Mouse (Mus musculus): ENCODE data around the gene Tmem63b. TPM values are rescaled to one million over a fixed set of nuclear protein-coding genes. Genes with fewer than 3 reads are reported as not detected.

Tmem63b gene
- polyA plus RNA-seq, 1 experiment = 112 TPM

- Histone ChIP-seq H3K4me1 (ENCODE audit: control insufficient read depth, insufficient read depth, low read length) (peaks cover 5% of the 10 kb centered on the region), H3K27me3 (ENCODE audit: control insufficient read depth, insufficient read depth, low read length, poor library complexity, severe bottlenecking) (no peaks in the 10 kb centered on the region), H3K27ac (ENCODE audit: insufficient read depth, low read length) (peak overlapping the region; percentile 89), H3K9me3 (replicated peaks; ENCODE audit: control insufficient read depth, insufficient read depth, low read length, poor library complexity, severe bottlenecking) (no peaks in the 10 kb centered on the region), H3K36me3 (ENCODE audit: control insufficient read depth, insufficient read depth, low read length, poor library complexity, severe bottlenecking) (no peaks in the 10 kb centered on the region), H3K9ac (ENCODE audit: low read depth, poor library complexity, severe bottlenecking) (peak overlapping the region; percentile 40), H3K4me3 (ENCODE audit: low read depth, low read length) (peak overlapping the region; percentile 54)
- TF ChIP-seq POLR2A (IDR thresholded peaks at IDR 0.05; ENCODE audit: insufficient read depth, low read length) (no peak), CTCF (IDR thresholded peaks at IDR 0.05; ENCODE audit: low read depth, low read length) (no peak), EP300 (IDR thresholded peaks at IDR 0.05; ENCODE audit: insufficient read depth, low read depth, low read length) (no peak)
Measured at GRCm38 (mm10) chr17:45619386-45620256, 67.1 kb downstream of the Tmem63b start.

DNA sequence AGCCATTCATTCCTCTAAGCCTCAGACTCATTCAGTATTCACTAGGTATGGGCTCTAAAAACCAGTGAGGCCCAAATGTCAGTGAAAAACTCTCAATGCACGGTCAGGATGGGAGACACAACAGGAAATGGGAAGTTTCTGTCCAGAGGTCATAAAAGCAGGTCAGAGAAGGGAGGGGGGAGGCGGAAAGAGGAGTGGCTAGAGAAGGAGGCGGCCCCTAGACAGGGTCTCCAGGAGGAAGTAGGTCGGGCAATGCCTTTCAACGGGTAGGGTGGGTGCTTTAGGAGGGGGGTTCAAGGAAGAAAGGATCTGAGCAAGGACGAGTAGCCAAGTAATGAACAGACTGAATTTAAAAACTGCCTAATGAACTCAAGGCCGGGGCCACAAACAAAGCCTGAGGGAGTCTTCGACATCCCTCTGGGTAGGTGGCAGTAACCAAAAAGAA is 67.7 kb downstream of the Tmem63b start:
- Histone ChIP-seq H3K9ac (ENCODE audit: low read depth, poor library complexity, severe bottlenecking) (peak overlapping the region; percentile 40), H3K27ac (ENCODE audit: insufficient read depth, low read length) (peak overlapping the region; percentile 89), H3K9me3 (replicated peaks; ENCODE audit: control insufficient read depth, insufficient read depth, low read length, poor library complexity, severe bottlenecking) (no peaks in the 10 kb centered on the region), H3K4me1 (ENCODE audit: control insufficient read depth, insufficient read depth, low read length) (peaks cover 5% of the 10 kb centered on the region), H3K36me3 (ENCODE audit: control insufficient read depth, insufficient read depth, low read length, poor library complexity, severe bottlenecking) (no peaks in the 10 kb centered on the region), H3K27me3 (ENCODE audit: control insufficient read depth, insufficient read depth, low read length, poor library complexity, severe bottlenecking) (no peaks in the 10 kb centered on the region), H3K4me3 (ENCODE audit: low read depth, low read length) (peak overlapping the region; percentile 54)
- no peak for TF ChIP-seq EP300 (IDR thresholded peaks at IDR 0.05; ENCODE audit: insufficient read depth, low read depth, low read length)
- TF ChIP-seq POLR2A (IDR thresholded peaks at IDR 0.05; ENCODE audit: insufficient read depth, low read length) = no peak
- TF ChIP-seq CTCF (IDR thresholded peaks at IDR 0.05; ENCODE audit: low read depth, low read length) = no peak

- H3K9me3 ChIP-seq (replicated peaks; ENCODE audit: control insufficient read depth, insufficient read depth, low read length, poor library complexity, severe bottlenecking) = no peaks in the 10 kb centered on the region
- no peaks in the 10 kb centered on the region for H3K27me3 ChIP-seq (ENCODE audit: control insufficient read depth, insufficient read depth, low read length, poor library complexity, severe bottlenecking)
- no peak overlapping the region for H3K9ac ChIP-seq (ENCODE audit: low read depth, poor library complexity, severe bottlenecking)
- H3K4me1 ChIP-seq (ENCODE audit: control insufficient read depth, insufficient read depth, low read length) = peaks cover 5% of the 10 kb centered on the region
- no peak overlapping the region for H3K4me3 ChIP-seq (ENCODE audit: low read depth, low read length)
- TF ChIP-seq CTCF (IDR thresholded peaks at IDR 0.05; ENCODE audit: low read depth, low read length) (no peak), EP300 (IDR thresholded peaks at IDR 0.05; ENCODE audit: insufficient read depth, low read depth, low read length) (no peak), POLR2A (IDR thresholded peaks at IDR 0.05; ENCODE audit: insufficient read depth, low read length) (no peak)
- H3K36me3 ChIP-seq (ENCODE audit: control insufficient read depth, insufficient read depth, low read length, poor library complexity, severe bottlenecking) = no peaks in the 10 kb centered on the region
- peak overlapping the region; percentile 91 for H3K27ac ChIP-seq (ENCODE audit: insufficient read depth, low read length)
Measured at GRCm38 (mm10) chr17:45617655-45618054, 69.0 kb downstream of the Tmem63b start.

GRCm38 (mm10) chr17:45616679-45617078 is 70.0 kb downstream of the Tmem63b start:
- no peaks in the 10 kb centered on the region for H3K9me3 ChIP-seq (replicated peaks; ENCODE audit: control insufficient read depth, insufficient read depth, low read length, poor library complexity, severe bottlenecking)
- no peak overlapping the region for H3K9ac ChIP-seq (ENCODE audit: low read depth, poor library complexity, severe bottlenecking)
- no peaks in the 10 kb centered on the region for H3K36me3 ChIP-seq (ENCODE audit: control insufficient read depth, insufficient read depth, low read length, poor library complexity, severe bottlenecking)
- TF ChIP-seq EP300 (IDR thresholded peaks at IDR 0.05; ENCODE audit: insufficient read depth, low read depth, low read length) (no peak), POLR2A (IDR thresholded peaks at IDR 0.05; ENCODE audit: insufficient read depth, low read length) (no peak), CTCF (IDR thresholded peaks at IDR 0.05; ENCODE audit: low read depth, low read length) (no peak)
- H3K4me1 ChIP-seq (ENCODE audit: control insufficient read depth, insufficient read depth, low read length) = peaks cover 8% of the 10 kb centered on the region
- H3K27me3 ChIP-seq (ENCODE audit: control insufficient read depth, insufficient read depth, low read length, poor library complexity, severe bottlenecking) = no peaks in the 10 kb centered on the region
- H3K4me3 ChIP-seq (ENCODE audit: low read depth, low read length) = no peak overlapping the region
- H3K27ac ChIP-seq (ENCODE audit: insufficient read depth, low read length) = peak overlapping the region; percentile 91

DNA sequence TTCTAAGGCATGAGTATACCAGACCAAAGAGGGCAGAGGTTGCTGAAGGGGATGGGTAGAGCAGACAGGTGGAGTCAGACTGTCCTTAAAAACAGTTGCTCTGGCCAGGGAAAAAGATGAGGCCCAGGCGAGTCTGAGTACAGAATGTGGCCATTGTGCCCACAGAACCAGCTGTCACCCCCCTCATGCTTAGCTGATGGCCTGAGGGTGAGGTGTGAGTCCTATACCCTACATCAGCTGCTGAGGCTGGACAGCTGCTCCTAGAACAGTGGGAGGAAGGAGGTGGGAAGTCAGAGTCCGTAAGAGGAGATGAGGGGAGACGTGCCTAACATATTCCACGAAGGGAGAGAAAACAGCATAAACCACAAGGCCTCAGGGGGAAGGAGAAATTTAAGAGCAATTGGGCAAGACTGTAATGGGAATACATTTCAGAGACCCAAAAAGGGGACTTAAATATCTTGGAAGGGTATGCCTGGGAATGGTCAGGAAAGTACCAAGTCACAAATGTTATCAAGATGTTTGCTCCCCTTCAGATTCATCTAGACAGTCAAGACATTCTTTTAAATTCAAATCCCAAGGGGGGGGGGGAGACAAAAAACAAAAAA is 70.6 kb downstream of the Tmem63b start:
- H3K27ac ChIP-seq (ENCODE audit: insufficient read depth, low read length) = peak overlapping the region; percentile 91
- no peaks in the 10 kb centered on the region for H3K27me3 ChIP-seq (ENCODE audit: control insufficient read depth, insufficient read depth, low read length, poor library complexity, severe bottlenecking)
- no peak overlapping the region for H3K4me3 ChIP-seq (ENCODE audit: low read depth, low read length)
- TF ChIP-seq POLR2A (IDR thresholded peaks at IDR 0.05; ENCODE audit: insufficient read depth, low read length) = no peak
- TF ChIP-seq EP300 (IDR thresholded peaks at IDR 0.05; ENCODE audit: insufficient read depth, low read depth, low read length) = peak; percentile 76
- no peak for TF ChIP-seq CTCF (IDR thresholded peaks at IDR 0.05; ENCODE audit: low read depth, low read length)
- no peaks in the 10 kb centered on the region for H3K9me3 ChIP-seq (replicated peaks; ENCODE audit: control insufficient read depth, insufficient read depth, low read length, poor library complexity, severe bottlenecking)
- H3K36me3 ChIP-seq (ENCODE audit: control insufficient read depth, insufficient read depth, low read length, poor library complexity, severe bottlenecking) = no peaks in the 10 kb centered on the region
- H3K4me1 ChIP-seq (ENCODE audit: control insufficient read depth, insufficient read depth, low read length) = peaks cover 9% of the 10 kb centered on the region
- H3K9ac ChIP-seq (ENCODE audit: low read depth, poor library complexity, severe bottlenecking) = no peak overlapping the region

DNA sequence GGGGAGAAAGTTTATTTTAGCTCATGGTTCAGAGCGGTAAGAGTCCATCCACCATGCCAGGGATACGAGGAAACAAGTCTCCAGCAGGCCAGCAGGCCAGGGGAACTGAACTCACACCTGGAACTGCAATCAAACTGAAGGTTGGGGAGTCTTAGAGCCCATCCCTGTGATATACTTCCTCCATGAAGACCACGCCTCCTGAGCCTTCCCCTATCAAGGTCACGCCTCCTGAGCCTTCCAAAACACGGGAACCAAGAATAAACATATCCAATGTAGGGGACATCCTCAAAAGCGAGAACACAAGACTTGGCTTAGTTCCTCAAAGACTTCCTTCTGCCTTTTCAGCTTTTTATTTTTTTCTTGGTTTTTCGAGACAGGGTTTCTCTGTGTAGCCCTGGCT is 73.8 kb downstream of the Tmem63b start:
- H3K27ac ChIP-seq (ENCODE audit: insufficient read depth, low read length) = no peak overlapping the region
- H3K9ac ChIP-seq (ENCODE audit: low read depth, poor library complexity, severe bottlenecking) = no peak overlapping the region
- TF ChIP-seq POLR2A (IDR thresholded peaks at IDR 0.05; ENCODE audit: insufficient read depth, low read length) (no peak), CTCF (IDR thresholded peaks at IDR 0.05; ENCODE audit: low read depth, low read length) (no peak), EP300 (IDR thresholded peaks at IDR 0.05; ENCODE audit: insufficient read depth, low read depth, low read length) (no peak)
- H3K4me1 ChIP-seq (ENCODE audit: control insufficient read depth, insufficient read depth, low read length) = peaks cover 13% of the 10 kb centered on the region
- H3K36me3 ChIP-seq (ENCODE audit: control insufficient read depth, insufficient read depth, low read length, poor library complexity, severe bottlenecking) = no peaks in the 10 kb centered on the region
- no peaks in the 10 kb centered on the region for H3K27me3 ChIP-seq (ENCODE audit: control insufficient read depth, insufficient read depth, low read length, poor library complexity, severe bottlenecking)
- no peaks in the 10 kb centered on the region for H3K9me3 ChIP-seq (replicated peaks; ENCODE audit: control insufficient read depth, insufficient read depth, low read length, poor library complexity, severe bottlenecking)
- H3K4me3 ChIP-seq (ENCODE audit: low read depth, low read length) = no peak overlapping the region

All from ES-Bruce4 (cell line).